Mouse (Mus musculus): Measurements from ENCODE around the gene Olfr1360.

Gene Olfr1360

DNA sequence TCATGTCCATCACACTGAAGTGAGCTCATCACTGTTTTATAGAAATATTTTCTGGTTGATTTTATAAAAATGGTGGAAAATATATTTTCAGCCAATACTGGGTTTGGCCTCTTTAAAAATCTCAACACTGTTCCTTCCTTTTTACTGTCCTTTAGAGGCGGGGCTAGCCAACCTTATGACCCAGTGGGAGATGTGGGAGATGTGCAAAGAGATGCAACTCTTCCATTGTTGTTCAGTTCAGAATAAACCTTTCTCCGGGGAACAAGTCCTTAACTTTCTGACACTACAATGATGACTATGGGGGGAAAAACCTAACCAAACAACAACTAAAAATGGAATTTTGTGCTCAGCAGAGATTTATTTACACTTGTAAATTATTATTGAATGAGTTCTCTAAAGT is at the start of gene Olfr1360:
Gene Olfr1360, minus strand, starts transcription at position 101 of the 400 bp plus-strand sequence.
- DNase-seq (ENCODE audit: low read depth, low spot score) = no peak

DNA sequence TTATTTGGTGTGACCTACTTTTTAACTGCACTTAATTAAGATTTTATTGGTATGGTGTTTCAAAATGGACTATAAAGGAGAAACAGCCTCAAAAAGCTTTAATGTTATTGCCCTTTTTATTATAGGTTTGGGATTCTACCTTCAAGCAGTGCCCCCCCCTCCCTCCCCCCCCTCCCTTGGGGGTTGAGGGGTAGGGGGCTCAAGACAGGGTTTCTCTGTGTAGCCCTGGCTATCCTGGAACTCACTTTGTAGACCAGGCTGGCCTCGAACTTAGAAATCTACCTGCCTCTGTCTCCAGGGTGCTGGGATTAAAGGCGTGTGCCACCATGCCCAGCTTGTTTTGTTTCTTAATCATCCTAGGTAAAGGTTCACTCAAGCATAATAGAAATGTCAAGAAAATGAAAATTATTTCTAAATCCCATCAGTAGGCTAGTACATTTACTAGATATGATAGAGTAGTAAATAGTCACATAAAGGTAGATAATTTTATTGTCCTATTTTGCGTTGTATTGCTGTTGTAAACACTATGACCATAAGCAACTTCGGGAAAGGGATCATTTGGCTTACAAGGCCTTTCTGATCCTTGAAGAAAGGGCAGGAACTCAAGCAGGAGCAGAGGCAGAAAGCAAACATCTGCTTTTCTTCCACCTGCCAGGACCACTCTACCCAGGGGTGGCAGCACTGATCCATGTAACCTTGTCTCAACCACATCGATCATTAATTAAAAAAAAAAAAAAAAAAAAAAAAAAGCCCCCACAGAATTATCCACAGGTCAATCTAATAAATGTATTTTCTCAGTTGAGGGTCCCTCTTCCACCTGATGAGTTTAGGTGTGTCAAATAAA is 46.0 kb upstream of the Olfr1360 start:
- DNase-seq (ENCODE audit: low read depth, low spot score) = no peak

DNA sequence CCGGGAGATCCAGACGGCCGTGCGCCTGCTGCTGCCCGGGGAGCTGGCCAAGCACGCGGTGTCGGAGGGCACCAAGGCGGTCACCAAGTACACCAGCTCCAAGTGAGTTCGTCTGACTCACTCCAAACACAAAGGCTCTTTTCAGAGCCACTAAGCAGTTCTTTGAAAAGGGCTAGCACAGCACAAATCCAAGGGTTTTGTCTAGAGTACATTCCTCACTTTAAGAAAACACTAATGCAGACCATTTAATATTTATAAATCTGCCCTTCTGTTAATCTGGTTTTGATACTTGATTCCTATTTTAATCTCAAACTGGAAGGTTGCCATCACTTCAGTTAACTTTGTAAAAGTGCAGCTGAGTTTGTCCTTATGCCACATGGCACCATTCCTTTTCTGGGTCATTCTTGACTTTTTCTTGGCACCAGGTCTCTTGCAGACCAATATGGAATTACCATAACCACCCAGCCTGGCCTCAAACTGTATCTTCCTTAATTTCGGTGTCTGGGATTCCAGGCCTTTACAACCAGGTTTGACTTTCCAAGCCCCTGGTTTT is 45.2 kb upstream of the Olfr1360 start:
- peak; percentile 54 for DNase-seq (ENCODE audit: low read depth, low spot score)

DNA sequence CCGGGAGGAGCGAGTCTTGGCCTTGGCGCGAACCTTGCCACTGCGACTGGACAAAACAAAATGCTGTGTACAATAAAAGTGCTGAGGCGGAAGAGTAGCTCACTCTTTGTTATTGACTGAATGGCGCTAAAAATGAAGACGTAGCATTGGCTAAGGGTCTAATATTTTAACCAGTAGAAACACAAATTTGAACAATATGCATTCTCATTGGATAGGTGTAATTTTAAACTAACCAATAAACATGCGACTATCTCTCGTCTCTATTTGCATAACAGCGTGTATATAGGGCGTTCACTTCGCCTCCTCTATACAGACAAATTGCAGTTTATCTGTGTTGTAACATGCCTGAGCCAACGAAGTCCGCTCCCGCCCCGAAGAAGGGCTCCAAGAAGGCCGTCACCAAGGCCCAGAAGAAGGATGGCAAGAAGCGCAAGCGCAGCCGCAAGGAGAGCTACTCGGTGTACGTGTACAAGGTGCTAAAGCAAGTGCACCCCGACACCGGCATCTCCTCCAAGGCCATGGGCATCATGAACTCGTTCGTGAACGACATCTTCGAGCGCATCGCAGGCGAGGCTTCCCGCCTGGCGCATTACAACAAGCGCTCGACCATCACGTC is 44.7 kb upstream of the Olfr1360 start, which contains the start of gene Hist1h2bm:
Gene Hist1h2bm, plus strand, starts transcription at position 288 of the 616 bp plus-strand sequence.
- DNase-seq (ENCODE audit: low read depth, low spot score) = peak; percentile 97

DNA sequence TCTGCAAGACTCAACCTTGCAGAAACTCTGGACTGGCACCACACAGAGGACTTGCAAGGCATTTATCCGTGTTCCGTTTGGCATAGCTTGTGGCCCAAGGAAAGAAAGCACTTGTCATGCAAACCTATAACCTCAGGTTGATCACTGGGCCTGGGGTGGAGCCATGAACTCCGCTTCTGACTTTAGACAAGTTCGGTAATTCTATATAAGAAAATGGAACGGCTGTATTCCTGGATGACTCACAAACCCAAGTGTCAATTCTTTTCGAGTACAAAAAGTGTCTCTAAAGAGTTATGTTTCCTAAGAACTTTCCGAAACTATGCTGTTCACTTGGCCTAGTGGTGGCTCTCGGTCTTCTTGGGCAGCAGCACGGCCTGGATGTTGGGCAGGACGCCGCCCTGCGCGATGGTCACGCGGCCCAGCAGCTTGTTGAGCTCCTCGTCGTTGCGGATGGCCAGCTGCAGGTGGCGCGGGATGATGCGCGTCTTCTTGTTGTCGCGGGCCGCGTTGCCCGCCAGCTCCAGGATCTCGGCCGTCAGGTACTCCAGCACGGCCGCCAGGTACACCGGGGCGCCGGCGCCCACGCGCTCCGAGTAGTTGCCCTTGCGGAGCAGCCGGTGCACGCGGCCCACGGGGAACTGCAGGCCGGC is 44.0 kb upstream of the Olfr1360 start:
- DNase-seq (ENCODE audit: low read depth, low spot score) = peak; percentile 72

DNA sequence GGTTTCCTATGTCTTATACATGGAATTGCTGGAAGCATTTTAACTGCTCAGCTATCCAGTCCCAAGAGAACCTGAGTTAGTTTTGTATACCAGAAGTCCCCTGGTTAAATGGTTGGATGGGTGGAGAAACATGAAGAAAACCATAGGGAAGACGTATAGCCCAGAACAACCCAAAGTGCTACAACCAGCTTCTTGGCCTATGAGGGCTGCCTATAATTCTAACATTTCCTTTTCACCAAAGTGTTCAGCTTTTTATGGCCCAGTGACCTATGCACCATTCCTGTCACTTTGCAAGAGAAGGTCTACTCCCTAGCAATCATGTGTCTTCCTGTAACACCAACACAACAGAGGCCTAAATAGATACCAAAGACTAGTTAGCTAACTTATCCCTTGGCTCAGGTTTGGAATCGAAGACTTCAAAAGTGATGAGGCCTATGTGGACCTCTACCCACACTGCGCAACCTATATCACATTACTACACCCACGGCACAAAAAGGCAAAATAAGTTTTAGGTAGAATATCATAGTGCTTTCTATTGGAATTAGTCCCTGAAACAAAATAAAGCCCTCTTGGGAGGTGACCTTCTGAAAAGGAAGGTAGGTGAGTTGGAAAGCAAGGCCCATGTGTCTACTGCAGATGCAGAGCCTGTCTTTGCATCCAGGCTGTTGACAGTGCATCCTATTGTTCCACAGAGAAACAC is 41.3 kb upstream of the Olfr1360 start:
- DNase-seq (ENCODE audit: low read depth, low spot score) = peak; percentile 72

DNA sequence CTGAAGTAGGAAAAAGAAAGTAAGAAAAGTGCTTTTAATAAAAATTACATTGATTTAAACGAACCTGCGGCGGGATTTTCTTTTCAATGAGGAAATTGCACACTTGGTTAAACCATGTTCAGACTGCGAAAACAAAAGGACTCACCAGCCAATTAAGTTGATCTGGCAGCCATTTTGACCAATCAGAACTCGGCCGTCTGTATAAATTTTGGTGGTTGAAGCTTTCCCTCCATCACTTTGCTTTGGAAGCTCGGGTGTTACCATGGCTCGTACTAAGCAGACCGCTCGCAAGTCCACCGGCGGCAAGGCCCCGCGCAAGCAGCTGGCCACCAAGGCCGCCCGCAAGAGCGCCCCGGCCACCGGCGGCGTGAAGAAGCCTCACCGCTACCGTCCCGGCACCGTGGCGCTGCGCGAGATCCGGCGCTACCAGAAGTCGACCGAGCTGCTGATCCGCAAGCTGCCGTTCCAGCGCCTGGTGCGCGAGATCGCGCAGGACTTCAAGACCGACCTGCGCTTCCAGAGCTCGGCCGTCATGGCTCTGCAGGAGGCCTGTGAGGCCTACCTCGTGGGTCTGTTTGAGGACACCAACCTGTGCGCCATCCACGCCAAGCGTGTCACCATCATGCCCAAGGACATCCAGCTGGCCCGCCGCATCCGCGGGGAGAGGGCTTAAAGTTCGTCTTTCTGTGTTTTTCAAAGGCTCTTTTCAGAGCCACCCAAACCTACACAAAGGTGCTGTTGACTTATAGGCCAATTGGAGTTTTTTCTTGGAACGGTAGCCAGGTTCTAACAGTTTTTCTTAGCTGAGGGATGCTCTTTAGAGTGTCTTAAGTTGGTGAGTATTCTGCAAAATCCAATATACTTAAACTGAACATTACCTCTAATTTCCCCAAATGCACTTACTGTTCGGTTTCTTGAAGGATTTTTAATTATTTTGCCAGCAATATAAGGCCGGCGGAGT is 40.5 kb upstream of the Olfr1360 start, which contains the start of gene Hist1h3h:
Gene Hist1h3h, plus strand, starts transcription at position 263 of the 961 bp plus-strand sequence.
- peak; percentile 96 for DNase-seq (ENCODE audit: low read depth, low spot score)

DNA sequence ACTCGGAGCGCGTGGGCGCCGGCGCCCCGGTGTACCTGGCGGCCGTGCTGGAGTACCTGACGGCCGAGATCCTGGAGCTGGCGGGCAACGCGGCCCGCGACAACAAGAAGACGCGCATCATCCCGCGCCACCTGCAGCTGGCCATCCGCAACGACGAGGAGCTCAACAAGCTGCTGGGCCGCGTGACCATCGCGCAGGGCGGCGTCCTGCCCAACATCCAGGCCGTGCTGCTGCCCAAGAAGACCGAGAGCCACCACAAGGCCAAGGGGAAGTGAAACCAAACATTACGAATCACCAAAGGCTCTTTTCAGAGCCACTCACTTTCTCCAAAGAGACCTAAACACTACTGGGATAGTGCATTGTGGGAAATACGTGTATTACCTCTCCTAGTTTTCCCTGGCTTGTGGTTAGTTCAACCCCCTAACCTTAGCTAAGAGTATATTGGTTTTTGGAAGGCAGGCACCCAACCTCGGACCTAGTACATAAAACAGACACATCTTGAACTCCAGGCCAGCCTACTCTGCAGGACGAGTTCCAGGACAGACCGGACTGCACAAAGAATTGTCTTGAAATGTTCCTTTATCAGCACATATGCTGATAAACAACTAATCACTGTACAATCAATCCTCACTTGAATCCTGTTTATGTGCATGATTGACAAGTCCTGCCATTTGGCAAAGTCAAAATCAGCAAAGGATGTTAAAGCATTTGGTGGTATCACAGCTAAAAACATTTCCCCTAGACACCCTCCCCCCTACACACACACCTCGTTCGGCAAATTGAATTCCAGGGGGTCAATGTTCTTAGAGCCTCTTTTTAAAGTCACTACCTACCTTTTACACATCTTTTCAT is 39.6 kb upstream of the Olfr1360 start:
- peak; percentile 84 for DNase-seq (ENCODE audit: low read depth, low spot score)

DNA sequence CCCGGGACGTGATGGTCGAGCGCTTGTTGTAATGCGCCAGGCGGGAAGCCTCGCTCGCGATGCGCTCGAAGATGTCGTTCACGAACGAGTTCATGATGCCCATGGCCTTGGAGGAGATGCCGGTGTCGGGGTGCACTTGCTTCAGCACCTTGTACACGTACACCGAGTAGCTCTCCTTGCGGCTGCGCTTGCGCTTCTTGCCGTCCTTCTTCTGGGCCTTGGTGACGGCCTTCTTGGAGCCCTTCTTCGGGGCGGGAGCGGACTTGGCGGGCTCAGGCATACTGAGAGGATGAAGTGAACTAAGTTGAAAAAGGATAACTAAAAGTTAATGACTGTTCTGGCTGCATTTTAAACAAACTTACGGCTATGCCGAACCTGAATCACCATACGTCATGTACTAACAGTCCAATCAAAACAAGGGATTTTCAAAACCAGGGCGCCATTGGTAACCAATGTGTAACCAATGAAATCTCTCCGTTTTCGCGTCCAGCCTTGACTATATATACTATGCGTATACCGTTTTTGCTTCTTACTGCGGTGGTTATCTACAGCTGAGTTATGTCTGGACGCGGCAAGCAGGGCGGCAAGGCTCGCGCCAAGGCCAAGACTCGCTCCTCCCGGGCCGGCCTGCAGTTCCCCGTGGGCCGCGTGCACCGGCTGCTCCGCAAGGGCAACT is 38.8 kb upstream of the Olfr1360 start, which contains the start of the genes Hist1h2bl and Hist1h2ai:
Gene Hist1h2bl, minus strand, starts transcription at position 280 of the 676 bp plus-strand sequence.
Gene Hist1h2ai, plus strand, starts transcription at position 559 of the 676 bp plus-strand sequence.
- peak; percentile 98 for DNase-seq (ENCODE audit: low read depth, low spot score)

DNA sequence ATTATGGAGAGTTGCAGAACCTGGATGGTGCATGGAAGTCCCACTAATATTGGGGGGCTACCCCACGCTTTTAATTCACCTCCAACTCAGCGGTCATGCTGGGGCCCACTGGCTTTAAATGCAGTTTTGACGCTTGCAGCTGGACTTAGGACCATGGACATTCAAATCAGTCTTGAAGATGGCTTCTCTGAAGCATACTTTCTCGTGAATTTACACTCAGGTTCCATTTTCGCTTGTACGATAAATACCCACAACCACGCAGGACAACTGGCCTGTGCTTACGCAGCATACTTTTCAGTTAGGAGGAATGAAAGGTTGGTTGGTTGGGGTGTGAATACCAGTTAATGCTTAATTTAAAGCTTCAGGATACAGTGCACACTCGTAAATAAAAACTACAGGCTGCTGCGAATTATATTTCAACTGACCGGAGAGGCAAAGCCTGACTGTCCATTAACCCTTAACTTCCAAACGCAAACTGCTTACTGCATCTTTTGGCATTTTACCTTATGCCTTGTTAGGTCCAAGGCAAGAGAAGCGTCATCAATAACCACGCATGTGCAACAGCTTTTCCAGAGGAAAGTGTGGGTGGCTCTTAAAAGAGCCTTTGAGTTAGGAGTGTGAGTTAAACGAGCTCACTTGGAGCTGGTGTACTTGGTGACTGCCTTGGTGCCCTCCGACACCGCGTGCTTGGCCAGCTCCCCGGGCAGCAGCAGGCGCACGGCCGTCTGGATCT is 38.1 kb upstream of the Olfr1360 start:
- DNase-seq (ENCODE audit: low read depth, low spot score) = peak; percentile 73

DNA sequence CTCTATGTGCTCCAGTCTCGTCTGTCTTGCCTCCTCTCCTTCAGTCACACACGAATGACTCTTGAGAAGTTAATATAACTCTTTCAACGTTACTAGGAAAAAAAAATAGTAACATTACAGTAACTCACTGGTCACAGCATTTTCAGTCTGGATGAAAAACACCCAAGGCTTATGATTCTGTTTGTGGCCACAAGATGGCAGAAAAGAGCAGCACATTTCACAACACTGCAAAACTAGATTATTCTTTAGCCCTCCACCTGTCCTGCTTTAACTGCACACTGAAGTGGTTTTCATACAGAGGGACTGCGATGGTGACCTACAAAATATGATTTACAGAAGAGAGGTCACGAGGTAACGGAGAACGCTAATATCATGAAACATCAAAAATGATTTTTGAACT is 37.5 kb upstream of the Olfr1360 start:
- peak; percentile 76 for DNase-seq (ENCODE audit: low read depth, low spot score)

DNA sequence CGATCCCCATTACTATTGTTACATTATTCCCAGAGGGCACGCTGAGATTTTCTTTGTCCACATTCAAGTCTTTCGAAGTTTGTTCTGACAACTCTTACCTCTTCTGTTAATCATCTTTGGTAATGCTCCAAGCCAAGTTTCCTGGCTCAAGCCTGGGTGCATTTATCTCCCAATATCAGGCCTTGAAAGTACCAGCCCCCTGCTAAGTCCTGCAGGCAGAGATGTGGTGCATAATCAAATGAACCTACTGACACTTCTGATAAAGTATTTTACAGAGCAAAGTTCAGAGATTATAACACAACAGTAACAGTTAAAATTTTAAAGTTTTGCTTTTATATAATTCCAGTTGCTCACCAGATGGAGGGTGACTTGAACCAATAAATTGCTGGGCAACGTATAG is 34.5 kb upstream of the Olfr1360 start:
- DNase-seq (ENCODE audit: low read depth, low spot score) = no peak

DNA sequence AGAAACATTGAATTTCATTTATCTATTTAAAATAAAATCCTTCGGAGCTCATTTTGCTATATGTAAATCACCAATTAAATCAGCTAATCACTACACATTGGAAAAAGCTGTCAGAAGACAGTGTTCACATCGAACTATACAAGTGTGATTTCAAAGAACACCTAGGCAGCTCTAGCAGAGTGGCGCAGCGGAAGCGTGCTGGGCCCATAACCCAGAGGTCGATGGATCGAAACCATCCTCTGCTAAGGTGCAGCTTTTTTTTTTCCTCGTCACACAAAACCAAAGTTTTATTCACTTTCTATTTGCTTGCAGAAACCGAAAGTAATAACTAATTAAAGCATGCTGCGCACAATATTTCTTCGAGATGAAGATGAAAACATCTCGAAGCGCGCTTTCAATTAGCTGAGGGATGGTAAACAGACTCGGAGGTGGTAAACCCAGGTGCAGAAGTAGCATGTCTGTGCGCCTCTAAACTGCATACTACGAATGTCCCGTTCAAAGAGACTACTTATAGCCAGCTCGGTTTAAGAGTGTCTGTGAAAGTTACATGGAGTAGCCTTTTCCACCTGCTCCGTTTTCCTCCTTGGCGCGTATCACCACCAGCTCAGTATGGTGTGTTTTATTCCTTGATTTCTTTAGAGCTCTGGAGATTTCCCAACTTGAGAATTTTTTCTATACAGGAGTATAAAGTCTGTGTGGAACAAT is 33.8 kb upstream of the Olfr1360 start:
- DNase-seq (ENCODE audit: low read depth, low spot score) = peak; percentile 68

DNA sequence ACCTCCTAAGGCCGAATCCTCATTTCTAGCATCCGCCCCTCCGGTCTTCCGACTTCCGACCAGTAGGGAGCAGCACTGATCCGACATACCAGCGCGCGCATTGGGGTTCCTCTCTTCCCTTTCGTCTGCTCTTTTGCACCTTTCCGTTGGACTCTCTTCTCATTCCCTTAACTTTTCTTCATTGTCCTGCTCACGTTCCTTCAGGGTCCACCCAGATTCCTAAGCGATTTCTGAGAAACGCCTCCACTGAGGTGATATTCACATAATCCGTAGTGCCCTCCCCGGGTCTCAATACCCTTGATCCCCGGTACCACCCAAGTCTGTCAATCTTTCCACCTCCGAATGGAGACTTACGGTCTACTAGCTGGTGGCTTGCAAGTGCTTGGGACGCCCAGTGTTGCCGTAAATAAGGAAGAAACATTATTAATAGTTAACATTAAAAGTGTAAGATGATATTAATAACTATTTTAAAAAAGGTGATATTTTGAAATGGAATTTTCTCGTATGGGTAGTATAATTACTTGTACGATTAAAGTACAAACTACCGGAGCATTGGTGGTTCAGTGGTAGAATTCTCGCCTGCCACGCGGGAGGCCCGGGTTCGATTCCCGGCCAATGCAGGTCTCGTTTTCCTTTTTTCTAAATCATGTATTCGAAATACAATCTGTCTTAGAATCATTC is 33.0 kb upstream of the Olfr1360 start:
- DNase-seq (ENCODE audit: low read depth, low spot score) = peak; percentile 90

DNA sequence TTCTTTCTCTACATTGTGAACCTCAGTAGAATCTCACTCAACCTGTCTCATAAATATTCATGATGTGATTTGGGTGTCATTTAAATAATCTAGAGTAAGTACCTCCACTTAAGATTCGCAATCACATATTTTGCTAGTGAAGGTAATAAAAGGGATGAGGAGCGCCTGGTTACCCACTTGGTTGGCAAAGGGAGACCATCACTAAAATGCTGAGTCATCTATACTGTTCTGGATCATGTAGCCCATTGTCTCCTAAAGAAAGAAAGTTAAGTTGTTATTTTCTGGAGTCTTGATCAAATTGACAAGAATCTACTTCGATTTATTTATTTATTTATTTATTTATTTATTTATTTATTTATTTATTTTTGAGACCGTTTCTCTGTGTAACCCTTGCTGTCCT is 29.5 kb upstream of the Olfr1360 start:
- DNase-seq (ENCODE audit: low read depth, low spot score) = no peak

DNA sequence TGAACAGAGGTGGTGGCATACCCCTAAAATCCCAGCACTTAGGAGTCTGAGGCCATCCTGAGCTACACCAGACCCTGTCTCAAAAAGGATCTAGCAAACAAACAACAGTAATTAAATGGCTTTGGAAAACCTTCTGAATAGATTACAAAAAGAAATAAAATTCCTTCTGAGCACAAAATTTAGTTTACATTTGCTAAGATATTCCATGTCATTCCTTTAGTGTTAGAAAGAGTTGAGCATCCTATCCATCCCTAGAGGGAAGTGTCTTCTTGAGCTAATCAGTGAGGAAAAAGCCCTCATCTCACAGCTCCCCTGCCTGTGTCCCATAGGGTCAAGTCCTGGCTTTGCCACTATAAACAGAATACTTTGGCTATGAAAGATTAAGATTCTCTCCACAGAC is 20.6 kb upstream of the Olfr1360 start, which contains the start of gene Olfr1359:
Gene Olfr1359, plus strand, starts transcription at position 301 of the 400 bp plus-strand sequence.
- no peak for DNase-seq (ENCODE audit: low read depth, low spot score)
